8 mouse cellular contexts compared by ENCODE assay signal in the genomic region with DNA sequence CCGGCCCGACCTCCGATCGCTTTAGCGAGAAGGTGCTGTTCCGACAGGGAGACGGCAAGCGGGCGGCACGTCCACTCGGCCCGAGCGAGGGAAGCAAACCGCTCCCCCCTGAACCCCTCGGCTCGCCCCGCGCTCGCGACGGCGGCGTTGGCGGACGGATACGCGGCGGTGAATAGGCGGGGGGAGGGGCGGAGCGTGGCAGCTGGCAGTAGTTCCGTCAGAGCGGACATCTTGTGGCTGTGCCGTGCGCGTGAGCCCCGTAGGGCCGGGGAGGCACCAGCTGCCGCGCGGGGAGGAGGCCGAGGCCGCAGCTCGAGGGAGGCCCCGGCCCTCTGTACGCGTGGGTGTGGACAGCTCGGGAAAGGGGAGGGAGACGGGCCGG. TPM values are rescaled to one million over a fixed set of nuclear protein-coding genes. Genes with fewer than 3 reads are reported as not detected.
DNase-seq lines count a peak whose midpoint lies in the region; ATAC-seq lines count a peak whose summit lies in the region.

No protein-coding gene starts in this region.

- peak; percentile 69 for ATAC-seq in heart, embryonic 15.5 days (replicated peaks; ENCODE audit: insufficient number of reproducible peaks, insufficient read depth, low FRiP score, low read depth)
- ATAC-seq in liver, embryonic 15.5 days (ENCODE audit: insufficient read depth): peak; percentile 68
- ATAC-seq in neural tube, embryonic 11.5 days (ENCODE audit: insufficient read depth, low FRiP score, low TSS enrichment): peak; percentile 78
- ATAC-seq in stomach, embryonic 16.5 days (ENCODE audit: insufficient read depth, low FRiP score): peak; percentile 75

- H3K4me3 ChIP-seq in forebrain, embryonic 10.5 days: peak overlapping the region; percentile 85
- peak overlapping the region; percentile 95 for H3K4me3 ChIP-seq in heart, embryonic 15.5 days
- H3K4me3 ChIP-seq in liver, embryonic 15.5 days (replicated peaks): peak overlapping the region; percentile 87
- H3K4me3 ChIP-seq in neural tube, embryonic 11.5 days (ENCODE audit: low read depth, low read length): peak overlapping the region; percentile 66
- peak overlapping the region; percentile 92 for H3K4me3 ChIP-seq in stomach, embryonic 16.5 days (replicated peaks; ENCODE audit: low read length)

- H3K27ac ChIP-seq in forebrain, embryonic 10.5 days: peak overlapping the region; percentile 100
- peak overlapping the region; percentile 100 for H3K27ac ChIP-seq in heart, embryonic 15.5 days
- peak overlapping the region; percentile 100 for H3K27ac ChIP-seq in liver, embryonic 15.5 days (replicated peaks)
- H3K27ac ChIP-seq in neural tube, embryonic 11.5 days (ENCODE audit: low read depth, low read length): peak overlapping the region; percentile 100
- H3K27ac ChIP-seq in stomach, embryonic 16.5 days (ENCODE audit: low read length): peak overlapping the region; percentile 100

- H3K9me3 ChIP-seq in forebrain, embryonic 10.5 days: no peaks in the 10 kb centered on the region
- no peaks in the 10 kb centered on the region for H3K9me3 ChIP-seq in heart, embryonic 15.5 days (replicated peaks)
- no peaks in the 10 kb centered on the region for H3K9me3 ChIP-seq in liver, embryonic 15.5 days (replicated peaks)
- H3K9me3 ChIP-seq in neural tube, embryonic 11.5 days (ENCODE audit: control insufficient read depth, low read length): no peaks in the 10 kb centered on the region
- H3K9me3 ChIP-seq in stomach, embryonic 16.5 days (replicated peaks; ENCODE audit: control insufficient read depth, low read length): no peaks in the 10 kb centered on the region

- 0% methylated on average over 49 of the region's 50 CpGs for WGBS in forebrain, embryonic 10.5 days
- WGBS in heart, embryonic 15.5 days: under 1% methylated on average over 42 of the region's 50 CpGs
- WGBS in liver, embryonic 15.5 days (ENCODE audit: insufficient replicate concordance): under 1% methylated on average over 48 of the region's 50 CpGs
- WGBS in neural tube, embryonic 11.5 days: 0% methylated on average over 18 of the region's 50 CpGs
- WGBS in stomach, embryonic 16.5 days: under 1% methylated on average over 44 of the region's 50 CpGs

- H3K4me1 ChIP-seq in forebrain, embryonic 10.5 days: peaks cover 39% of the 10 kb centered on the region
- peaks cover 19% of the 10 kb centered on the region for H3K4me1 ChIP-seq in heart, embryonic 15.5 days (replicated peaks)
- peaks cover 29% of the 10 kb centered on the region for H3K4me1 ChIP-seq in liver, embryonic 15.5 days (replicated peaks)
- peaks cover 10% of the 10 kb centered on the region; the same call in 1 of the 2 replicates for H3K4me1 ChIP-seq in neural tube, embryonic 11.5 days (ENCODE audit: control insufficient read depth, insufficient read depth, low read length)
- peaks cover 7% of the 10 kb centered on the region; the same call in 1 of the 2 replicates for H3K4me1 ChIP-seq in stomach, embryonic 16.5 days (ENCODE audit: control insufficient read depth, insufficient read depth, low read length)

- DNase-seq in CD4-positive helper T cell, adult 2 months (ENCODE audit: low read depth, low spot score): peak; percentile 97
- DNase-seq in c-Kit-positive CD71-negative TER-119-negative erythroid progenitor cells, embryonic 14.5 days (ENCODE audit: low read depth): peak; percentile 68
- DNase-seq in forebrain, embryonic 10.5 days (ENCODE audit: extremely low spot score, low spot score): peak; percentile 94
- peak; percentile 95 for DNase-seq in kidney, postnatal 14 days
- DNase-seq in neural tube, embryonic 11.5 days (ENCODE audit: low spot score): peak; percentile 95

- H3K27me3 ChIP-seq in forebrain, embryonic 10.5 days (ENCODE audit: poor library complexity, severe bottlenecking): no peaks in the 10 kb centered on the region
- H3K27me3 ChIP-seq in heart, embryonic 15.5 days: no peaks in the 10 kb centered on the region
- no peaks in the 10 kb centered on the region for H3K27me3 ChIP-seq in liver, embryonic 15.5 days
- H3K27me3 ChIP-seq in neural tube, embryonic 11.5 days (ENCODE audit: control insufficient read depth, insufficient read depth, low read length): no peaks in the 10 kb centered on the region
- no peaks in the 10 kb centered on the region for H3K27me3 ChIP-seq in stomach, embryonic 16.5 days (ENCODE audit: control insufficient read depth, insufficient read depth, low read length)

- peak overlapping the region; percentile 98 for H3K9ac ChIP-seq in heart, embryonic 15.5 days
- peak overlapping the region; percentile 97 for H3K9ac ChIP-seq in liver, embryonic 15.5 days
- H3K9ac ChIP-seq in neural tube, embryonic 11.5 days (ENCODE audit: low read length): peak overlapping the region; percentile 97
- H3K9ac ChIP-seq in stomach, embryonic 16.5 days (ENCODE audit: low read length): peak overlapping the region; percentile 99

- peak overlapping the region; percentile 65; the same call in 1 of the 2 replicates for H3K4me2 ChIP-seq in heart, embryonic 15.5 days
- peak overlapping the region; percentile 81 for H3K4me2 ChIP-seq in liver, embryonic 15.5 days
- peak overlapping the region; percentile 92 for H3K4me2 ChIP-seq in neural tube, embryonic 11.5 days (ENCODE audit: low read depth)
- peak overlapping the region; percentile 22; the same call in 1 of the 2 replicates for H3K4me2 ChIP-seq in stomach, embryonic 16.5 days (ENCODE audit: low read depth, low read length)

- peaks cover 39% of the 10 kb centered on the region for H3K36me3 ChIP-seq in forebrain, embryonic 10.5 days (replicated peaks)
- peaks cover 6% of the 10 kb centered on the region; the same call in 1 of the 2 replicates for H3K36me3 ChIP-seq in heart, embryonic 15.5 days
- peaks cover 19% of the 10 kb centered on the region for H3K36me3 ChIP-seq in liver, embryonic 15.5 days (replicated peaks)
- H3K36me3 ChIP-seq in neural tube, embryonic 11.5 days (ENCODE audit: control insufficient read depth, insufficient read depth, low read length): no peaks in the 10 kb centered on the region
- H3K36me3 ChIP-seq in stomach, embryonic 16.5 days (ENCODE audit: control insufficient read depth, insufficient read depth, low read length): peaks cover 3% of the 10 kb centered on the region; the same call in 1 of the 2 replicates

RNA-seq across cellular contexts. Expression of gene Ube2d3, which starts 0.6 kb away (rescaled TPM):
- 565 and 588 TPM in 2 replicates for polyA plus RNA-seq in forebrain, embryonic 10.5 days (2016; fragmentation: Nextera tagmentation; extraction: Ambion mirVana)
- 396 and 398 TPM in 2 replicates for polyA plus RNA-seq in heart, embryonic 15.5 days (2015; fragmentation: Nextera tagmentation; extraction: Ambion mirVana)
- polyA plus RNA-seq in liver, embryonic 15.5 days (2015; fragmentation: Nextera tagmentation; extraction: Ambion mirVana): 216 and 230 TPM in 2 replicates
- polyA plus RNA-seq in neural tube, embryonic 11.5 days (2014; fragmentation: Nextera tagmentation; extraction: Ambion mirVana): 642 and 652 TPM in 2 replicates
- 456 and 465 TPM in 2 replicates for polyA plus RNA-seq in stomach, embryonic 16.5 days (2015; fragmentation: Nextera tagmentation; extraction: Ambion mirVana)

RNA-seq across cellular contexts. Expression of gene Cisd2, which starts 14.8 kb away (rescaled TPM):
- polyA plus RNA-seq in forebrain, embryonic 10.5 days (2016; fragmentation: Nextera tagmentation; extraction: Ambion mirVana): 87.8 and 89.8 TPM in 2 replicates
- 44.6 and 47.9 TPM in 2 replicates for polyA plus RNA-seq in heart, embryonic 15.5 days (2015; fragmentation: Nextera tagmentation; extraction: Ambion mirVana)
- polyA plus RNA-seq in liver, embryonic 15.5 days (2015; fragmentation: Nextera tagmentation; extraction: Ambion mirVana): 27.7 and 28.9 TPM in 2 replicates
- polyA plus RNA-seq in neural tube, embryonic 11.5 days (2014; fragmentation: Nextera tagmentation; extraction: Ambion mirVana): 66.5 and 72.8 TPM in 2 replicates
- 52.9 and 59.7 TPM in 2 replicates for polyA plus RNA-seq in stomach, embryonic 16.5 days (2015; fragmentation: Nextera tagmentation; extraction: Ambion mirVana)

RNA-seq across cellular contexts. Expression of gene Manba, which starts 46.9 kb away (rescaled TPM):
- 3.9 and 4.4 TPM in 2 replicates for polyA plus RNA-seq in forebrain, embryonic 10.5 days (2016; fragmentation: Nextera tagmentation; extraction: Ambion mirVana)
- 33.3 and 35.2 TPM in 2 replicates for polyA plus RNA-seq in heart, embryonic 15.5 days (2015; fragmentation: Nextera tagmentation; extraction: Ambion mirVana)
- 5.8 and 6.6 TPM in 2 replicates for polyA plus RNA-seq in liver, embryonic 15.5 days (2015; fragmentation: Nextera tagmentation; extraction: Ambion mirVana)
- polyA plus RNA-seq in neural tube, embryonic 11.5 days (2014; fragmentation: Nextera tagmentation; extraction: Ambion mirVana): 3.1 and 4.0 TPM in 2 replicates
- polyA plus RNA-seq in stomach, embryonic 16.5 days (2015; fragmentation: Nextera tagmentation; extraction: Ambion mirVana): 16.8 and 18.3 TPM in 2 replicates

Comparison
In these comparisons a context has a peak if more than half of its experiments do, and no peak if none do; other contexts are left out.
1. Peak in every context shown above with its lines: DNase-seq, ATAC-seq, H3K4me3 ChIP-seq and H3K27ac ChIP-seq.
2. H3K4me2 ChIP-seq: peak in every context shown above with its lines; median percentile 92 in neural tube, embryonic 11.5 days; 81 in liver, embryonic 15.5 days; 65 in heart, embryonic 15.5 days; 22 in stomach, embryonic 16.5 days.